Mouse (Mus musculus): ENCODE measurements around the gene Gpr84. TPM values are rescaled to one million over a fixed set of nuclear protein-coding genes. Genes with fewer than 3 reads are reported as not detected.

Gpr84 gene
- polyA plus RNA-seq, 1 experiment from 2014 or later = 0.34 TPM

GRCm38 (mm10) chr15:103333081-103333615, 22.7 kb upstream of the Gpr84 start:
- no peak overlapping the region for H3K4me2 ChIP-seq (ENCODE audit: low read length)
- WGBS = 63% methylated on average over 5 of the region's 5 CpGs
- no peaks in the 10 kb centered on the region for H3K9me3 ChIP-seq (ENCODE audit: control insufficient read depth, low read length)
- ATAC-seq (replicated peaks; ENCODE audit: low FRiP score, low TSS enrichment, low read depth) = no peak
- DNase-seq (ENCODE audit: low spot score) = no peak
- 0 out of 2 replicates have a peak, but pooled peaks cover 5% of the 10 kb centered on the region for H3K27me3 ChIP-seq (replicated peaks; ENCODE audit: control insufficient read depth, insufficient read depth, low read length)
- H3K27ac ChIP-seq (ENCODE audit: low read depth) = no peak overlapping the region
- peaks cover 14% of the 10 kb centered on the region; the same call in 1 of the 2 replicates for H3K4me1 ChIP-seq (replicated peaks; ENCODE audit: control insufficient read depth, insufficient read depth, low read length)
- no peaks in the 10 kb centered on the region for H3K36me3 ChIP-seq (ENCODE audit: control insufficient read depth, insufficient read depth, low read length)
- no peak overlapping the region for H3K9ac ChIP-seq (ENCODE audit: low read length)
- H3K4me3 ChIP-seq (ENCODE audit: low read depth, low read length) = no peak overlapping the region

GRCm38 (mm10) chr15:103323455-103324247, 13.2 kb upstream of the Gpr84 start:
- H3K4me3 ChIP-seq (ENCODE audit: low read depth, low read length) = peak overlapping the region; percentile 60
- peak overlapping the region; percentile 91 for H3K4me2 ChIP-seq (ENCODE audit: low read length)
- H3K4me1 ChIP-seq (replicated peaks; ENCODE audit: control insufficient read depth, insufficient read depth, low read length) = peaks cover 14% of the 10 kb centered on the region
- ATAC-seq (replicated peaks; ENCODE audit: low FRiP score, low TSS enrichment, low read depth) (peak; percentile 97), DNase-seq (ENCODE audit: low spot score) (peak; percentile 94)
- WGBS = 1% methylated on average over 39 of the region's 40 CpGs
- H3K9me3 ChIP-seq (ENCODE audit: control insufficient read depth, low read length) = no peaks in the 10 kb centered on the region
- no peaks in the 10 kb centered on the region for H3K27me3 ChIP-seq (replicated peaks; ENCODE audit: control insufficient read depth, insufficient read depth, low read length)
- H3K36me3 ChIP-seq (ENCODE audit: control insufficient read depth, insufficient read depth, low read length) = peaks cover 6% of the 10 kb centered on the region; the same call in 1 of the 2 replicates
- H3K27ac ChIP-seq (ENCODE audit: low read depth) = peak overlapping the region; percentile 70
- H3K9ac ChIP-seq (ENCODE audit: low read length) = peak overlapping the region; percentile 69

DNA sequence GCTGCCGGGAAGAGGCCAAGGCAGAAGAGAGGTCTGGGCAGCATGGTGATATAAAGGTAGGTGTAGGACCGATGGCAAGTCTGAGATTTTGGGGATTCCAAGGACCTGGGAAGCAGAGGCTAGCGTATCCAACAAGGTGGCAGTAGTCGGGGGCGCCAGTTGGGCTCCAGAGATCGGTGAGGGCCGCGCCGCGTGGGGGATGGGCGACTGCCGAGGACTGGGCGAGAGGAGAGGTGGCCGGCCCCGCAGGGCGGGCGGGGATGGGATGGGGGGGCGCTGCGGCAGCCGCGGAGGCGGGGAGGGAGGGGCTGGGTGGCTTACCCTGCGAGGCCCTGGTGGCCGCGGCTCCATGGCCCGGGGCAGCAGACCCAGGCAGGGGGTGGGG, 12.7 kb upstream of the Gpr84 start:
- ATAC-seq (replicated peaks; ENCODE audit: low FRiP score, low TSS enrichment, low read depth) (peak; percentile 59), DNase-seq (ENCODE audit: low spot score) (peak; percentile 77)
- Histone ChIP-seq H3K4me2 (ENCODE audit: low read length) (peak overlapping the region; percentile 91), H3K27ac (ENCODE audit: low read depth) (no peak overlapping the region), H3K36me3 (ENCODE audit: control insufficient read depth, insufficient read depth, low read length) (peaks cover 10% of the 10 kb centered on the region), H3K9me3 (ENCODE audit: control insufficient read depth, low read length) (no peaks in the 10 kb centered on the region), H3K4me1 (replicated peaks; ENCODE audit: control insufficient read depth, insufficient read depth, low read length) (peaks cover 14% of the 10 kb centered on the region), H3K9ac (ENCODE audit: low read length) (peak overlapping the region; percentile 69), H3K4me3 (ENCODE audit: low read depth, low read length) (peak overlapping the region; percentile 60), H3K27me3 (replicated peaks; ENCODE audit: control insufficient read depth, insufficient read depth, low read length) (no peaks in the 10 kb centered on the region)
- WGBS = 1% methylated on average over 26 of the region's 26 CpGs

DNA sequence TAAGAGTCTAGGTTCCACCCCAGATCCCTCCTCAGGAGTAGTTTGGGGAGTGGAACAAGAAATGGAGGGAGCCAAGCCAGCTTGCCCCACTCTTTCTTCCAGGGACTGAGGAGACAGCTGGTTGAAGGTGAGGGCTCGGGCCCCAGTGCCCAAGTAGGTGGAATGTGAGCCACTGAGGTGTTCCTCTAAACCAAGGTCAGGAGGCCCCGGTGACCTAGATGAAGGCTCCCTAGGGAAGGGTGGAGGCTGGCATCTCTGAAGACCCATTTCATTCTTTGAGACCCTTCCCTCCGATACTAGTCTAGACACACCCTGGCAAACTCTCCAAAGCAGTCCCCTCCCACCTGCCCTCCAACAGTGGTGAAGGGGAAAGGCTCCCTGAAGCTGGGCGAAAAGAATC, 12.0 kb upstream of the Gpr84 start:
- ATAC-seq (replicated peaks; ENCODE audit: low FRiP score, low TSS enrichment, low read depth) (no peak), DNase-seq (ENCODE audit: low spot score) (no peak)
- Histone ChIP-seq H3K4me2 (ENCODE audit: low read length) (peak overlapping the region; percentile 91), H3K36me3 (ENCODE audit: control insufficient read depth, insufficient read depth, low read length) (peaks cover 17% of the 10 kb centered on the region), H3K4me3 (ENCODE audit: low read depth, low read length) (peak overlapping the region; percentile 60), H3K9me3 (ENCODE audit: control insufficient read depth, low read length) (no peaks in the 10 kb centered on the region), H3K27me3 (replicated peaks; ENCODE audit: control insufficient read depth, insufficient read depth, low read length) (no peaks in the 10 kb centered on the region), H3K9ac (ENCODE audit: low read length) (no peak overlapping the region), H3K4me1 (replicated peaks; ENCODE audit: control insufficient read depth, insufficient read depth, low read length) (peaks cover 14% of the 10 kb centered on the region), H3K27ac (ENCODE audit: low read depth) (no peak overlapping the region)
- 57% methylated on average over 4 of the region's 4 CpGs for WGBS

DNA sequence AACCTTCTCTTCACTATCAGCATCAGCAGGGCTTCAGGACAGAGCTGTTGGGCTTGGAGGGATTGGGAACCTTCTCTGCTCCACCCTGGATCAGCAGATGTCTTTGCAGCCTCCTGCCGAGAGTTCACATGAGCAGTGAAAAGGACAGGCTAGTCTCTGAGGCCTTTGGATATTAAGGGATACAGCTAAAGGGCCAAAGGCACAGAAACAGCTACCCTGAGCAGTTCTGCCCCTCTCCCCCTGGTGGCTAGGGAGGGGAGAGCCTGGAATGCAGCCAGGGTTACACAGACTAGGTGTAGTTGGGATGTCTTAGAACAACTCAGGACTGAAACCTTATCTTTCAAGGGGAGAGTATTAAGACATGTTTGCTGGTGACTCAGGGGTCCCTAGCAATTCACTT, 10.7 kb upstream of the Gpr84 start:
- no peak overlapping the region for H3K4me3 ChIP-seq (ENCODE audit: low read depth, low read length)
- H3K4me1 ChIP-seq (replicated peaks; ENCODE audit: control insufficient read depth, insufficient read depth, low read length) = peaks cover 14% of the 10 kb centered on the region
- peaks cover 24% of the 10 kb centered on the region for H3K36me3 ChIP-seq (ENCODE audit: control insufficient read depth, insufficient read depth, low read length)
- H3K27me3 ChIP-seq (replicated peaks; ENCODE audit: control insufficient read depth, insufficient read depth, low read length) = no peaks in the 10 kb centered on the region
- 56% methylated on average over 1 of the region's 1 CpGs for whole genome bisulfite sequencing
- H3K27ac ChIP-seq (ENCODE audit: low read depth) = no peak overlapping the region
- ATAC-seq (replicated peaks; ENCODE audit: low FRiP score, low TSS enrichment, low read depth) = no peak
- no peak overlapping the region for H3K4me2 ChIP-seq (ENCODE audit: low read length)
- H3K9ac ChIP-seq (ENCODE audit: low read length) = no peak overlapping the region
- H3K9me3 ChIP-seq (ENCODE audit: control insufficient read depth, low read length) = no peaks in the 10 kb centered on the region
- no peak for DNase-seq (ENCODE audit: low spot score)

GRCm38 (mm10) chr15:103318201-103318816, 7.9 kb upstream of the Gpr84 start:
- H3K27me3 ChIP-seq (replicated peaks; ENCODE audit: control insufficient read depth, insufficient read depth, low read length) = no peaks in the 10 kb centered on the region
- H3K4me1 ChIP-seq (replicated peaks; ENCODE audit: control insufficient read depth, insufficient read depth, low read length) = peaks cover 25% of the 10 kb centered on the region
- peaks cover 24% of the 10 kb centered on the region for H3K36me3 ChIP-seq (ENCODE audit: control insufficient read depth, insufficient read depth, low read length)
- no peak overlapping the region for H3K27ac ChIP-seq (ENCODE audit: low read depth)
- WGBS = 82% methylated on average over 3 of the region's 3 CpGs
- H3K4me2 ChIP-seq (ENCODE audit: low read length) = no peak overlapping the region
- H3K9ac ChIP-seq (ENCODE audit: low read length) = no peak overlapping the region
- no peak for ATAC-seq (replicated peaks; ENCODE audit: low FRiP score, low TSS enrichment, low read depth)
- H3K9me3 ChIP-seq (ENCODE audit: control insufficient read depth, low read length) = no peaks in the 10 kb centered on the region
- no peak overlapping the region for H3K4me3 ChIP-seq (ENCODE audit: low read depth, low read length)
- DNase-seq (ENCODE audit: low spot score) = no peak

- Histone ChIP-seq H3K4me2 (ENCODE audit: low read length) (no peak overlapping the region), H3K4me3 (ENCODE audit: low read depth, low read length) (no peak overlapping the region), H3K27ac (ENCODE audit: low read depth) (no peak overlapping the region), H3K36me3 (ENCODE audit: control insufficient read depth, insufficient read depth, low read length) (peaks cover 24% of the 10 kb centered on the region), H3K4me1 (replicated peaks; ENCODE audit: control insufficient read depth, insufficient read depth, low read length) (peaks cover 23% of the 10 kb centered on the region), H3K27me3 (replicated peaks; ENCODE audit: control insufficient read depth, insufficient read depth, low read length) (no peaks in the 10 kb centered on the region), H3K9me3 (ENCODE audit: control insufficient read depth, low read length) (no peaks in the 10 kb centered on the region), H3K9ac (ENCODE audit: low read length) (no peak overlapping the region)
- 93% methylated on average over 8 of the region's 8 CpGs for WGBS
- DNase-seq (ENCODE audit: low spot score) (no peak), ATAC-seq (replicated peaks; ENCODE audit: low FRiP score, low TSS enrichment, low read depth) (no peak)
These were observed 7.3 kb upstream of the Gpr84 start for GRCm38 (mm10) chr15:103317731-103318130.

GRCm38 (mm10) chr15:103317120-103317519, 6.7 kb upstream of the Gpr84 start:
- no peak overlapping the region for H3K9ac ChIP-seq (ENCODE audit: low read length)
- no peak overlapping the region for H3K4me2 ChIP-seq (ENCODE audit: low read length)
- no peak overlapping the region for H3K4me3 ChIP-seq (ENCODE audit: low read depth, low read length)
- peaks cover 16% of the 10 kb centered on the region for H3K4me1 ChIP-seq (replicated peaks; ENCODE audit: control insufficient read depth, insufficient read depth, low read length)
- H3K27ac ChIP-seq (ENCODE audit: low read depth) = no peak overlapping the region
- no peak for ATAC-seq (replicated peaks; ENCODE audit: low FRiP score, low TSS enrichment, low read depth)
- no peaks in the 10 kb centered on the region for H3K9me3 ChIP-seq (ENCODE audit: control insufficient read depth, low read length)
- H3K27me3 ChIP-seq (replicated peaks; ENCODE audit: control insufficient read depth, insufficient read depth, low read length) = no peaks in the 10 kb centered on the region
- H3K36me3 ChIP-seq (ENCODE audit: control insufficient read depth, insufficient read depth, low read length) = peaks cover 24% of the 10 kb centered on the region
- no peak for DNase-seq (ENCODE audit: low spot score)
